Mouse (Mus musculus) heart, postnatal 25 days (tissue): ENCODE measurements around the gene Lrrfip1. TPM values are rescaled to one million over a fixed set of nuclear protein-coding genes. Genes with fewer than 3 reads are reported as not detected.

Source experiments
- DNase-seq: peaks from one replicate; pipeline ENCODE4 v3.0.0; 2022; ENCODE audit warnings: low spot score
- intact Hi-C: fragments of 180-260 bp; cut with DNase I; formaldehyde crosslinking; loops from one replicate; pipeline ENCODE4 v1.15.1; 2025
- total RNA-seq, 2 experiments: library from RNA; stranded (reverse); gene quantifications; 2 replicates each; pipeline ENCODE4 v1.2.3; 2021

Lrrfip1 gene
- total RNA-seq = 10 to 100 TPM; 81.3 to 98.0 TPM

DNA sequence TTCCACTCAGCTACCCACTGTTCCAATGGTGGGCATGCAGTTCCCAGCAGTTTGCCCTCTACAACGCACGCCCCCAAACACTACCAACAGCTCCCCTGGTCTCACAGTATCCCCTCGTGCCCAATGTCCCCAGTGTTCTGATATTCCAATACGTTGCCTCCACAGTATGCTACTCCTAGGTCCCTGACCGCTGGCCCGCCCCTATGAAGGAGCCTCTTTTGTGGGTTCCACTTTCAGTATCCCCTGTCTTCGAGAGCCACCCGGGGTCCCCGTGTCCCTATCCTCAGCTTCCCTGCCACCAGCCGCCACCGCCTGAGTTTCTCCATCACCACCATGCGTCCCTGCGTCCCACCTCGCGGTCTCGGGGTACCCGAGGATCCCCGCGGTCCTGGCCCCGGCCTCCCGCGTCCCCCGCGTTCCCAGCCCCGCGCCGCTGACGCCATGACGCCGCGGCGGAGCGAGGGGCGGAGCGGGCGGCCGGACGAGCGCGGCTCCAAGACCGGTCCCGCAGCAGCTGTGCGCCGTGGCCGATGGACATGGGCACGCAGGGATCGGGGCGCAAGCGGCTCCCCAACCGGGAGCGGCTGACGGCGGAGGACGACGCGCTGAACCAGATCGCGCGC, at the start of gene Lrrfip1:
TSS of gene Lrrfip1 (plus strand) at position 470 of the 623 bp plus-strand sequence.
- intact Hi-C loops = no loop called here
- peak; percentile 52 for DNase-seq

DNA sequence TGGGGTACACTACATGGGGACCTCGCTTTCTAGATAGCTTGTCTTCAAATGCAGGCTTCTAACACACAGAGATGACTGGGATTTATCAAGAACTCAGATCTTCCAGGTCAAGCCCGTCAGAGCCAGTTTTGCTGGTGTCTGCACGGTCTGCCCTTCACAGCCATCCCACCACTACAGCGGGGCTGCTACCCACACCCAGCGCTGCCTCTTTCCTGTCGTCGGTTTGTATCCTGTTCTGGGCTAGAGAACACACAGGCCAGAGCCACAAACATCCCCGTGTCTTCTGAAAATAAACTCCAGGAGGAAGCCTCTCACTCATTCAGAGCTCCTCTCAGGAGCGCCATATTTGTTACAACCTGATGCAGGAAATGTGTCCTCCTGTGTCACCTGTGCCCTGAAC, 49.2 kb upstream of the Lrrfip1 start:
- DNase-seq = no peak
- intact Hi-C loops = no loop called here

DNA sequence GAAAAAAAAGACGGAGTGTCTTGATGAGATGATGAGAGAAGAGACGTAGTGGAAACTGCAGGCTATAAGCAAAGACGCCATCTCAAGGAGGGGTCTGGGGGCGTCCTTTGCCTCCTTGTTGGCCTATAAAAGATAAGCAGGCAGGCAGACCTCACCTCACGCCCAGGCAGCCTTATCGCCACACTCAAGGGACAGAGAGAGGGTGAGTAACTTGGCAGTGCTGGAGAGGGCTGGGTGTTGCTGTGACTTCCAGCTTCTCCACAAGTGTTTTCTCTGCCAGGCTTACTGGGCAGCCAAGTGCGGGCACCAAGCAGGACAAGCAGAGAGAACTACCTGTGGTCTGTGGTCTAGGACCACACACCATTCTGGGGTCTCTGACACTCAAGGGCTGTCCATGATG, 46.9 kb upstream of the Lrrfip1 start:
- intact Hi-C loops = no loop called here
- DNase-seq = no peak

DNA sequence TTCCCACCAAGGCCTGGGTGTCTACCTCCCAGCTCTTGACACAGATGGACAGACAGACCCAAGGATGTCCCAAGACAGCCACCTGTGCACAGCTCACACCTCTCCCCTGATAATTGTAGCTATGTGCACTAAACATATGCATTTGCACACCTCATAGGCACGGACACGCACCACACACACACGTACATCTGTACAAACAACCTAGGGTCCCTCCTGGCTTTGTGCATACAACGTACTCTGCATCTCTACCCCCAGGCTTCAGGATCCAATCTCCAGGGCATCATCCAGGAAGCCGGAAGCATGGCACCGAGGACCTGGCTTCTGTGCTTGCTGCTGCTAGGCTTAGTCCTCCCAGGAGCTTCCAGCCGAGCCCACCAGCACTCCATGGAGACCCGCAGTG, 45.7 kb upstream of the Lrrfip1 start, which contains the start of gene Prlh:
TSS of gene Prlh (plus strand) at position 301 of the 400 bp plus-strand sequence.
- no peak for DNase-seq
- intact Hi-C loops = no loop called here

DNA sequence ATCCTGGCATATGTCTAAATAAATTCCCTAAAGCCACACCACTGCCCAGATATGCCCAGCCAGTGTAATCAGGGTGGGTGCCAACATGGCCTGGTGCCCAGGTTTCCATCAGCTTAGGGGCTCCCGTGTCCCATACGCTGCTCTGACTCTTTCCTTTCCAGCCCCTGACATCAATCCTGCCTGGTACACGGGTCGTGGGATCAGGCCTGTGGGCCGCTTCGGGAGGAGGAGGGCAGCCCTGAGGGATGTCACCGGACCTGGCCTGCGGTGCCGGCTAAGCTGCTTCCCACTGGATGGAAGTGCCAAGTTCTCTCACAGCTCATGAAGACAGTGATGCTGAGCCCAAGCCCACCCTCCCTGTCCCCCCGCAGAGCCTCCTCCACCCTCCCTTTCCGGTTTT, 44.8 kb upstream of the Lrrfip1 start:
- DNase-seq = no peak
- intact Hi-C loops = no loop called here

DNA sequence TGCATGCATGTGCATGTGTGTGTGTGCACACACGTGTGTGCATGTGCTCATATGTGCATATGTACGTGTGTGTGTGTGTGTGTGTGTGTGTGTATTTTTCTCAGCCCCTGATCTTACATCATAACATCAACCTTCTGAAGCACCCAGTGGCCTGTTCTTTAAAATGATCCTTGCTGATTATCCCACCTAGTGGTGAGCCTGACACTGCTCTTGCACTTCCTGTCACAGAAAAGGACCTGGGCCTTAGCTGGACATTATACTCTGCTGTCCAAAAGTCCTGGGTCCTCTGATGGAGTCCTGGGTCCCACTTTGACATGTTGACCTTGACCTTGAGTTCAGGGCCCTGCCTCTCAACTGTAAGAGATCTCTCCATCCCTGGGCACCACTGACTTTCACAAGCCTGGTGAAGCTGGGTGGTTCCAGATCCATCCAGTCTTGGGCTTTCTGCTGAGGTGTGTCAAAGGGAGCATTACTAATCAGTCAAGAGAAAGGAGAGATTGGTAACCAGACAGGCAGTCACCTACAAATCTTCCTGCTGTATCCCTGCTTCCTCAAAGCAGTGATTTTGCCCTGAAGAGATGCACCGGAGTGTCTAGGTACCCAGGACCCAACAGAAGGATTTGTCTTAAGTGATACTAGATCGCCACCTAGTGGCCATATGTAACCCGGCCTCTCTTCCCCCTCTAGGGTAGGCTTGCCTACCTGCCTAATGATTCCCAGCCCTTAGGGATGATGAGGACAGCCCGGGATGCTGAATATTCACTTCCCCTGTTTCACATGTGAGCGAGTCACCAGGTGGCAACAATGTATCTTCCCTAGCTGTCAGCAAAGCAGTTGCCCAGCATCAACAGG, 42.1 kb upstream of the Lrrfip1 start:
- DNase-seq = no peak
- intact Hi-C loops = loop anchor here (1.0 to 5.0 kb wide), 4 partner anchors 28 to 894 kb away; no protein-coding TSS in a partner anchor

DNA sequence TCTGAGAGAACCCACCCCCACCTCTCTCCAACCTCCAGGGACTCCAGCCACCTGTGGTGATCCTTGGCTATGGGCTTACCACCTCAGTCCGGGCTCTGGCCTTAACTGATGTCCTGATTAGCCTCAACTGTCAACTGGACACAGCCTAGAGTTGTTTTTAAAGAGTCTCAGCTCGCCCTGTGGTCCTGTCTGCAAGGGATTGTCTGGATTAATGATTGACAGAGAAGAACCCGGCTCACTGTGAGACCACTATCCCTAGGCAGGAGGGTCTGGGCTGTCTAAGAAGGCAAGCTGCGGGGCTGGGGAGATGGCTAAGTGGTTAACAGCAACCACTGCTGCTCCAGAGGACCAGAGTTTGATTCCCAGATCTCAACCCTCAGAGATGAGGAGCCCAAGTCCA, 36.0 kb upstream of the Lrrfip1 start:
- DNase-seq = no peak
- intact Hi-C loops = no loop called here

DNA sequence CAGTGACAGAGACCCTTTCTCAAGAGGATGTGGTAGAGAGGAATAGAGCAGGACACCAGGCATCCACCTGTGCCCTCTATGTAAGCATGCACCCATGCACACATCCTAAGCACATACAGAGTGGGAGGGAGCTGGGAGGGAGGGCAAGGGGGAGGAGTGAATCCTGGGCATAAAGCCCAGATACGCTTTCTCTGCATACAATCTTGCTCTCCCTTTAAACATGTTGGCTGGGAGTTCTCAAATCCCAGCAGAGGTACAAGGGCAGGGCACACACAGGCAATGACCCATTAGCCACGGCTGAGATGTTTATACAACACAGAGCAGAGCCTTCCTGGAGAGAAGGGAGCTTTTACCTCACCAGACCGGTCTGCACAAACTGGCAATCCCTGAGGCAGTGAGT, 35.5 kb upstream of the Lrrfip1 start:
- intact Hi-C loops = no loop called here
- no peak for DNase-seq

DNA sequence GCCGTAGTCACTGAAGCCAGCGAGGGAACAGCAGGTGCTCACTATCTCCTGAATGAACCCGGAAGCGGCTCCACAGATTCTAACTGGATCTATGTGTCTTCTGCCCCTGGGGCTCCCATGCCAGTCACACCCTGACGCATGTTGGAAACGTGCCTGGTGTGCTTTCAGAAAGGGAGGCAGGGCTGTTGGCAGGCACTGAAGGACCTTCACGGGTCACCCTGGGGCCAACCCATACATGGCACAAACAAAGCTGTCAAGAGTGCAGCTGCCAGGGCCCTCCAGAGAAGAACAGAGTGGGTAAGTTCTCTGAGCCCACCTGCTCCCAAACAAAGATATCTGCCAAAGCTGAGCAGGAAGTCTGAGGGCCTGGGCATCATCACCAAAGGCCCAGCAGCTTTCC, 31.0 kb upstream of the Lrrfip1 start:
- intact Hi-C loops = no loop called here
- DNase-seq = peak; percentile 39

DNA sequence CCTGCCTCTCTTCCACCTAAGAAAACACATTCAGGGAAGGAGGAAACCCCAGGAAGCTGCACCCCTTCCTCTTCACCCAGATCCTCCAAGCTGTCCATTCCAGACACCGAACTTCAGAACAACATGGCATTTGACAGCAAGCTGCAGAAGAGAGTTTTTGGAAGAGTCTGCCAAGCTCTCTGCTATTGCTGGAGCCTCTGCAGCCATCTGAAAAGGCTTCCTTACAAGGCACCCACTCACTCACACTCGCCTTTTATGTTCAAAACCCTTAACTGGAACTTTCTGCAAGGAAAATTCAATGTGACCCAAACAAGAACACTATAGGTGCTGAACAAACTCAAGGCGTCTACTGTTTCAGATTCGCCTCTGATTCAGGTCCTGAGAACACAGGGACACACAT, 29.9 kb upstream of the Lrrfip1 start:
- no peak for DNase-seq
- intact Hi-C loops = no loop called here

DNA sequence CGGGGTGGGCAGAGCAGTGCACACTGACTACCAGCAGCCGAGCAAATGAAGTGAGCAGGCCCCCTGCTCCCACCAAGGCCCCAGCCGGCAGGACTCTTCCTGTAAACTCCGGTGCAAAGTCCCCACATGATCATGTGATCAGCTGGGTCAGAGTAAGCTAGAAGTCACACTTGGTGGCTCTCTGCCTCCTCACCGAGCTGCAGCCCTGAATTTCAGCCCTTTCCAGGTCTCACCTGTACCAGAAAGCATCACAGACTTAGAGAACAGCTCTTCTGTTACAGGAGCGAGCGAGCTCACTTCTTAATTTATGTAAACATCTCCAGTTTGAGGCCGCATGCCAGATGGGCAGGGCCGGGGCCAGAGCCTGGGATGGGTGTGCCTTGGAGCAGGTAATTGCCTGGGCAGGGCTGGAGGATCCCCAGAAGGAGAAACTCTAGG, 29.2 kb upstream of the Lrrfip1 start, which contains the start of gene Rab17:
TSS of gene Rab17 (minus strand) at position 315 of the 438 bp plus-strand sequence.
- DNase-seq = no peak
- intact Hi-C loops = no loop called here

DNA sequence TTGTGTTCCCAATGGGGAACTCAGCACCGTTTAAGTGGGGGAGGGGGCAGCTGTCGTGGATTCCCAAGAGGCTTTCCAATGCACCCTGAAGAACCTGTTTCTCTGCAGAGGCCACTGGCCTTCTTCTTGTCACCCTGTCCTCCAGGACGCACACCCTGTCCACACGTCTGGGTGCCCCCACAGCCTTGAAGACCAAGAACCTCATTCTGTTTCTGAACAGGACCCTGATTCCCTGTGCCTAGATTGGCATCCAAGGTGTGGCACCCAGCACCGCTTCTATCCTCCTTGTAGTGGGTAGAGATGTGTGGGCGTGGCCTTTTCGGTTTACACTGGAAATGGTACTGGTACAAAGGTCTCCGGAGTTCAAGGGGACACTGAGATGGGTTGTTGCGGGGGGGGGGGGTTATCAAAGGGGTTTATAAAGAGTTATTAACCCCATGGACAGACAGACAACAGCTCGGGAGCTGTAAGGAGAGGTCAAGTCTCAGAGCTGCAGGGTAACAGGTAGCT, 28.6 kb upstream of the Lrrfip1 start:
- intact Hi-C loops = loop anchor here (5.0 kb wide), 3 partner anchors 52 to 267 kb away; no protein-coding TSS in a partner anchor
- no peak for DNase-seq

DNA sequence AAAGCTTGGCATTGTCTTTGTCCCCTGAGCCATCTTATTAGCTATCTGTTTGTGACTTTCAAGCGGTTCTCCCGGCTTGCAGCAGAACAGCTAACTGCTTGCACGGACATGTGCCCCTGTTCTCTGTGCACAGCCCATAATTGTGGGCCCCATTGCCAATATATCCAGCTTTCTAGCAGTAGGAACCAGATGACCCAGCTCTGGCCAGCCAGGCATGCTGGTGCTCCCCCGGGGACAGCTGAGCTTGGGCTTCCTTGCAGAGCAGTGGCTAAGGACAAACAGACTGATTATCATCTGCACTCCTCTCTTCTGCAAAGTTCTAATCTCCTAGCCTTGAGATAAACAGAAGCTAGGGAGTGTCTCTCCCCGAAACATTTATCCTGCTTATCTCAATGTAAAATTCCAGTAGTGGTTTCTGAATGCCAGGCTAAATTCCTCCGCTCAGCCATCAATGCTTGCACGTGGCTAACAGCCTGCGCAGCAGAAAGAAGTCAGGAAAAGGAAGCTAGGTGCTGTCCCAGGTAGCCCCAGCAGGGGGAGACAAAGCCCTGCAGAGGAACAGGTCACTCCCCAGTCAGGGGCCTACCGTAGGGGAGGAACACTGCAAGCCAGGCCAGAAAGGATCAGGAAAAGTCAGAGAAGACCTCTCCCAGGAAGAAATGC, 25.5 kb upstream of the Lrrfip1 start:
- DNase-seq = peak; percentile 78
- intact Hi-C loops = loop anchor here (1.0 to 5.0 kb wide), 4 partner anchors 49 to 264 kb away; no protein-coding TSS in a partner anchor

DNA sequence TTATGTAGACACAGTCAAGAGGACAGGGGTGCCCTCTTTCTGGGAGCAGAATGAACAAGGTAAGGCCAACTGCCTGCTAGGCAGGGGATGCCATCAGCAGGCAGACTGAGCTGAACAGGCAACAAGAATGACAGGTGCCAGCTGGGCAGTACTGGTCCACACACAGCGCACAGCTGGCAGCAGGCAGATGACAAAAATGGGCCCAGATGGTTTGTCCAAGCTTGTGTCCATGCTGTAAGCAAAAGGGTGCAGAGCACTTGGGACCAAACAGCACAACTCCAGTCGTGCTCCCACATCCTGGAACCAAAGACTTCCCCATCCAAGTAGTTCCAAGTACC, 25.0 kb upstream of the Lrrfip1 start:
- intact Hi-C loops = loop anchor here (1.0 to 5.0 kb wide), 4 partner anchors 49 to 264 kb away; no protein-coding TSS in a partner anchor
- DNase-seq = no peak

DNA sequence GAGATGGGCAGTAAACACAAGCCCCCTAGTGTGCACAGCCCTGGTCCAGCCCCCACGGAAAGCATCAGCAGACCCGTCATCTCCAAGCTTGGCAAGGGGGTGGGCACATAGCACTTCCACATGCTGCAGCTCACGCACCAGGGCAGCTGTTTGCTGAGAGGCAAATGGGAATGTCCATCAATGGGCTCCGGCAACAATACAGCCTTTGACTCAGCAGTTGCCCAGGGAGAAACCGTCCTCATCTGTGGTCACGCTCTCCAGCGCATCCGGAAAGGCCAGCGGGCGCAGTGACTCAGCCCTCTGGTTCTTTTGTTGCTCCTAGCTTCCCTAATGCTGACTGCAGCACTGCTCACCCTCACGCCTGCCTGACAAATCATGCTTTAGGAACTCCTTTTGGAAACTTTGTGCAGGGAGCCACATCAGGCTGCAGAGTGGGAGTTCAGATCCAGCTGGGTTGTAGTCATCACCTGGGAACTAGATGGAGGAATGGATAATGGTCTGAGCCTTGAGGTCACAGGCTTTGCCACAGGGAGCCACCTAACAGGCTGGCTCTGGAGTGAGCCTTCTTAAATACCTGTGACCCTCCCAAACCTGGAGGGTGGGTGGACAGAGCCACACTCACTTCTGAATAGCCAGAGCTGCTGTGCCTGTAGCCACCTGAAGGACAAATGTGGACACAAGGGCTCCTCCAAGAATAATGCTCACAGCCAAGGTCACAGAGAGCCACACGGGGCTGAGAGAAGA, 23.5 kb upstream of the Lrrfip1 start:
- DNase-seq = peak; percentile 47
- intact Hi-C loops = loop anchor here (2.0 to 5.0 kb wide), 4 partner anchors 47 to 262 kb away; no protein-coding TSS in a partner anchor

DNA sequence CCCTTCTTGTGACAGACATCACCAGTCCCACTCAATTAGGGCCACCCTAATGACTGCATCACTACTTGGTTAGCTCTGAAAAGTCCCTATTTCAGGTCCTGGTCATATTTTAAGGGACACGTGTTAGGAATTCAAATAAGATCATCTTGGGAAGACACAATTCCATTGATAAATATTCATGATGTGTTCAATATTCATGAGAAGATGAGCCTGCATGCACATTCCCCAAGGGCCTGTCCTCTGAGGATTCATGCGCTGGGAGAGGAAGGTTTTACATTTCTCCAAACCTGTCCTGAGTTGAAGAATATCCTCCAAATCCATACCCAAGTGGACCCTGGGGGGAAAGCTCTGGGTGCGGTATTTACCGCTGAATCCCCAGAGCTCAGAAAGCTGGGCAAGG, 22.6 kb upstream of the Lrrfip1 start:
- DNase-seq = no peak
- intact Hi-C loops = loop anchor here (2.0 kb wide), 1 partner anchor 235 kb away; no protein-coding TSS in a partner anchor

DNA sequence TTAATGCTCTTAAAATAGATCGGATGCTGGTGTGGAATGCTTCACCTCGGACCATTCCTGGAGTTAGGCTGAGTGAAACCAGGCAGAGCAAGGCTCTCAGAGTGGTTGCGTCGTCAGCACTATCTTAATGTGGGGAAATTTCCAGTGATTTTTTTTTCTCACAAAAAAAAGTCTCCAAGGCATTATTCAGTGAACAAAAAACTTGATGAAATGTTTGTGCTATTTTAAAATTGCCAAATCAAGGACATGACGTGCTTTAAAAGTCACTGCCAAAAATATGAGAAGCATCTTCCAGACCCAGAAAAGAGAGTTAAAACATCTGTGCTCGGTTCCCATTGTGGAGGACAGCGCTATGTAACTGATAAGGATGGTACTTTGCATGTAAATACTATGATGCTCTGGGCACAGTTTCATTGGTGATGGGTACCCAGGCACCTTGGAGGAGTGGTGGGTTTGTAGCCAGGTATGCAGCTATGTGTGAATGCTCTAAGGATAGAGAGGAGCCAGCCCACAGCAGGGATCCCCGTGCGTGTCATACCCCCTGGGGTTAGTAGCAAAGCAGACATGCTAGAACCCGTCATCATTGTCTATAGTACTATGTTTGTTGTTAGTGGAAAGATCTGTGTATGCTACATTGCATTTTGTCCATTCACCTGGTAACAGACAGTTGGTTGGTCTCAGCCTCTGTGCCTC, 17.8 kb upstream of the Lrrfip1 start:
- no peak for DNase-seq

DNA sequence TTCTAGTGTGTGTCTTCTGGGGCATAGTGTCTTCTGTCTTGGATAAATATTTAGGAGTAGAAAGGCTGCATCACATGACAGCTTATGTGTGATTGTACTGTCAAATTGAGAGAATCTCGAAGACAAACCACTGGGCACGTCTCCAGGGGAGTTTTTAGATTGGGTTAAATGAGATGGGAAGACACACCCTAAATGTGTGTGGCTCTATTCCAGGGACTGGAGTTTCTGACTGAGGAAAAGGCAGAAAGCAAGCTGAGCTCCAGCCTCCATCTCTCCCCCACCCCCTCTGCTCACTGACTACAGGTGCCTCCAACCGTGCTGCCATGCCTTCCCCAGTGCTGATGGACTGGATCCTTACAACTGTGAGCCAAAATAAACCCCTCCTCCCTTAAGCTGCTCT, 17.2 kb upstream of the Lrrfip1 start:
- DNase-seq = no peak
- intact Hi-C loops = no loop called here

More for the DNA sequence above, 17.8 kb upstream of the Lrrfip1 start:
- intact Hi-C loops = no loop called here

DNA sequence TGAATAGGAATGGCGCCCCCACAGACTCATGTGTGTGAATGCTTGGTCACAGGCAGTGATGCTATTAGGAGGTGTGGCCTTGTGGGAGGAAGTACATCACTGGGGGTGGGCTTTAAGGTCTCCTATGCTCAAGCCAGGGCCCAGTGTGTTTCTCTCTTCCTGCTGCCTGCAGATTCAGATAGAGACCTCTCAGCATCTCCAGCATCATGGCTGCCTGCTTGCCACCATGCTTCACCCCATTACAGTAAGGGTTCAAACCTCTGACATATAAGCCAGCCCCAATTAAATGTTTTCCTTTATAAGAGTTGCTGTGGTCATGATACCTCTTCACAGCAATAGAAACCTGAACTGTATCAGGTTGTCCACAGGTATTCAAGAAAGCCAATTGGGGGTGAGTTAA, 2.6 kb upstream of the Lrrfip1 start:
- intact Hi-C loops = loop anchor here (2.0 kb wide), 1 partner anchor 13 kb away; no protein-coding TSS in a partner anchor
- no peak for DNase-seq
